Mouse (Mus musculus): ENCODE results near the gene Hnrnpf.

Gene Hnrnpf

GRCm38 (mm10) chr6:117920659-117921640 lies 20.8 kb downstream of the Hnrnpf start:
- no peak for DNase-seq (ENCODE audit: low read depth, low spot score)

- no peak for DNase-seq (ENCODE audit: low read depth, low spot score)
These were observed 21.9 kb downstream of the Hnrnpf start for GRCm38 (mm10) chr6:117922041-117922440.

DNA sequence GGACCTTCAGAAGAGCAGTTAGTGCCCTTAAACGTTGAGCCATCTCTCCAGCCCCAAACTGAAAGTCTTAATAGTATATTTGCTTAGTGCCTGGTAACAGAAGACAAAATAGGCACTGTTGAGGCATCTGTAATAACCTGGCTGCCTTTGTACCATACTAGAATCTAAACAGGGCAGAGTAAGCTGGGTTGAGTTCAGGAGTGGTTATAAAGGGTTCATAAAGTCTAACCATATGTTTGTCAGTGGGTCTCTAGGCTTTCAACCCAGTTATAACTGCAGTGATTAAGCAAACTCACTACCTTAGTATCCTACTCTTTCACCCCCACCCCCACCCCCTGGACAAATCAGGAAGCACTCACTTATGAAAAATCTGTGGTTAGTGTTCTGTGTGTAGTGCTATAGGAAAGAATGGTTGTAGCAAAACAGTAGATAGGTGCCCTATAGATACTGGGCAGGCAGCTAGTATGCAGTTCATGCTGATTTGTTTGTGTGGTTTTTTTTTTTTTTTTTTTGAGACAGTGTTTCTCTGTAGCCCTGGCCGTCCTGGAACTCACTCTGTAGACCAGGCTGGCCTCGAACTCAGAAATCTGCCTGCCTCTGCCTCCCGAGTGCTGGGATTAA lies 26.9 kb downstream of the Hnrnpf start:
- no peak for DNase-seq (ENCODE audit: low read depth, low spot score)

- no peak for DNase-seq (ENCODE audit: low read depth, low spot score)
These were observed 27.8 kb downstream of the Hnrnpf start for GRCm38 (mm10) chr6:117927955-117928354.

- no peak for DNase-seq (ENCODE audit: low read depth, low spot score)
These were observed 28.6 kb downstream of the Hnrnpf start for GRCm38 (mm10) chr6:117928746-117929145.

GRCm38 (mm10) chr6:117929945-117930655 lies 30.0 kb downstream of the Hnrnpf start:
- no peak for DNase-seq (ENCODE audit: low read depth, low spot score)

- no peak for DNase-seq (ENCODE audit: low read depth, low spot score)
These were observed 32.4 kb downstream of the Hnrnpf start for GRCm38 (mm10) chr6:117932325-117933051.

- DNase-seq (ENCODE audit: low read depth, low spot score) = no peak
These were observed 34.2 kb downstream of the Hnrnpf start for GRCm38 (mm10) chr6:117934301-117934700.

DNA sequence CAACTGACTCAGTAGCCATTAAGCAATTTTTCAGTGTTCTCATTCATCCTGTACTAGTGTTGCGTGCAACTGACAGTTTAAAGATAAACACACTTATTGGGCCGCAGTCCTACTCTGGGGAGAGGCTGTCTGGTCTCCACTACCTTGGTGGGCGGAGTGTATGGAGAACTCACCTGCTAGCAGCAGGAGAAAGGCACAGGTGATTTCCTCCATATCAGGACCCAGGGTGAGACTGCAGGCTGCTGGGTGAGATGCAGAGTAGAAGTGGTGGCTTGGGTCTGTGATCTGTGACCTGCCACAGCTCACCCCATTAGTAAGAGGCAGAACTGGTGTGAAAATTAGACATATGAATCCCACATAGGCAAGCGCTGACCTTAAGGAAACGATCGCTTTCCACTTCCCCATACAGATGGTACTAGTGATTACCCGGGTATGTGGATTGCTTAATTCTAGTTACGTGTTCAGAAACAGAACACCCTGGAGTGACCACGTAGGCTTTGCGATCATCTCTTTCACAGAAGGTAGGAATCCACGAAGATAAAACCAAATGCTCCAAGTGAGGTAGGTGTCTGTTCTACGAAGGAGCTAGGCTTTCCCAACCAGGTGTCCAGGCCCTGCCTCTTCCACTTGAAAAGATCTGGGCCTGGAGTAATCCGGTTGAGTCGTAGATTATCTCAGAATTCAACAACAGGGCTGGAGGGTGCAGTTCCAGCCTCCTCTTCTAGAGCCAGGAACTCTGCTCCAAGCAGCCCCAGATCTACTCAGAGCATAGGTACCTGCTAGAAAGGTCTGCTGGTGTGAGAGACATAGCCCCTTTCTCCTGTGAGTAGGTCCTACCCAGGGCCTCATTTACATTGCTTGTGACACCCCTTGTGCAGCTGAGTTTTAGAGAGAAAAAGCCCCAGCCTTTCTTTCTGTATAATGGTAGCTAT lies 35.8 kb downstream of the Hnrnpf start:
- DNase-seq (ENCODE audit: low read depth, low spot score) = no peak

DNA sequence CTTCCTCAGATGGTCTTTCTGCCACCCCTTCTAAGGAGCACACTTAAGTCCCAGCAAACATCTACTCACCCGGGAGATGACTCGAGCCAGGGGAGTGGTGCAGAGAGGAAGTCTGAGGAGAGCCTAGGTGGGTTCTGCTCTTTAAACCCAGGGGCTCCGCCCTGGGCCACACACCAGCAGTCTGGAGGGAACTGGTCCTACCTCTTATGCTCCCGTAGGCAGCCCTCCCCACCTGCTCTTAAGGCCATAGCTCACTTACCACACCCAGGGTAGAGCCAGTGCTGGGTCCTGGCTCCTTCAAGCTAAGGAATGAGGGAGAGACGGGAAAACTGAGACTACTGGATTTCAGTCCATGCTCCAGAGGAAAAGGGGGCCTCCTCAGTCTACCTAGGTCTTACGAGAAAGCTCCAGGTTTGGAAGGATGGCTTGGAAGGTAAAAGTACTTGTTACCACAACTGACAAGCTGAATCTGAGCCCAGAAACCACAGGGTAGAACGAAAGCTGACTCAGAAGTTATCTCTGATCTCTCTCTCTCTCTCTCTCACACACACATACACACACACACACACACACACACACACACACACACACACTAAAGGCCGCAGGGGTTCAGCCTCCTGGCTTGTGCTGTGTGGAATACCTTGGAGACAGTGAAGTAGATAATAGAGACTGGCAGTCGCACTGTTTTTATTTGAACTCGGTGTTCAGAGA lies 37.3 kb downstream of the Hnrnpf start, which contains the start of gene Fxyd4:
TSS of gene Fxyd4 (minus strand) at position 471 of the 711 bp plus-strand sequence.
- DNase-seq (ENCODE audit: low read depth, low spot score) = no peak

- no peak for DNase-seq (ENCODE audit: low read depth, low spot score)
These were observed 38.8 kb downstream of the Hnrnpf start for GRCm38 (mm10) chr6:117938951-117939350.

GRCm38 (mm10) chr6:117942769-117943168 lies 42.6 kb downstream of the Hnrnpf start:
- DNase-seq (ENCODE audit: low read depth, low spot score) = no peak

- no peak for DNase-seq (ENCODE audit: low read depth, low spot score)
These were observed 43.8 kb downstream of the Hnrnpf start for GRCm38 (mm10) chr6:117943899-117944298.

DNA sequence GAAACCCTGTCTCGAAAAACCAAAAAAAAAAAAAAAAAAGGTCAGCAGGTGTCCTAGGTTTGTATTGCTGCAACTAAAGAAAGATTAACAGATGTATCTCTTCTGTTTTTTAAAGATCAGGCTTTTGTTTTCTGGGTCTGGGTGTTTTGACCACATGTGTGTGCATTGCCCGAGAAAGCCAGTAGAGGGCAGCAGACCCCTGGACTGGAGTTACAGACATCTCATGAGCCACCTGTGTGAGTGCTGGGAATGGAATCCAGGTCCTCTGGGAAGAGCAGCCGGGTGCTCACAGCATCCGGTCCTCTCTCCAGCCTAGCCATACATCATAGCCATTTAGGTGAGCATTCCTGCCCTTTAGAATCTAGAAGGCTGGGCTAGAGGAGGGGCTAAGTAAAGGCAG lies 52.2 kb downstream of the Hnrnpf start:
- no peak for DNase-seq (ENCODE audit: low read depth, low spot score)

DNA sequence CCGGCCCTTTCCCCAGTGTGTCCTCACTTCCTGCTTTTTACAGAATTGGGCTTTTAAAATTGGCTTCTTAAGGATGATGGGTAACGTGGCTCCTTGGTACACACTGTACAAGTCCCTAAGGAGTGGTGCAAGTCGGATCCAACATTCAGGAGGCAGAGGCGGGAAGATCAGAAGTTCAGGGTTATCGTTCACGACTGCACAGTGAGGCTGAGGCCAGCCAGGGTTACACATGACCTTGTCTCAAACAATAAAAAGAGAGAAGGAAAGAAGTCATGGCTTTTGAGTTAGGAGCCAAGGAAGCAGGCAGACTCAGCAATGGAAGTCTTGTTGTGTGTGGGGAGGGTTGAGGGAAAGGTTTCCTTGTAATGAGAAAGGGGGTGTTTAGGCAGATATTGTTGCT lies 56.0 kb downstream of the Hnrnpf start:
- DNase-seq (ENCODE audit: low read depth, low spot score) = no peak

GRCm38 (mm10) chr6:117956851-117957501 lies 56.9 kb downstream of the Hnrnpf start:
- DNase-seq (ENCODE audit: low read depth, low spot score) = no peak

DNA sequence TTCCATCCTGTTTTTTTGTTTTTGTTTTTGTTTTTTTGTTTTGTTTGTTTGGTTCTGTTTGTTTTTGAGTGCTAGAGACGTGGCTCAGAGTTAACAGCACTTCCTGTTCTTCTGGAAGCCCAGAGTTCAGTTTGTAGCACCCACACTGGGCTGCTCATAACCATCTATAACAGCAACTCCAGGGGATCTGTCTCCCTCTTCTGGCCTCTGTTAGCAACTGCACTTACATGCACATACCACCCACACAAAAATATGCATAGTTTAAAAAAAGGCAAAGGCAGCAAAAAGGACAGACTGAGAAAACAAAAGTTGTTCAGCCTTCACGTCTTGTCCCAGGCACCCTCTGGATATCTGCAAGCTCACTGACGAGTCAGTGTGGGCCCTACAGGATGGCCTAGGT lies 63.1 kb downstream of the Hnrnpf start:
- no peak for DNase-seq (ENCODE audit: low read depth, low spot score)

DNA sequence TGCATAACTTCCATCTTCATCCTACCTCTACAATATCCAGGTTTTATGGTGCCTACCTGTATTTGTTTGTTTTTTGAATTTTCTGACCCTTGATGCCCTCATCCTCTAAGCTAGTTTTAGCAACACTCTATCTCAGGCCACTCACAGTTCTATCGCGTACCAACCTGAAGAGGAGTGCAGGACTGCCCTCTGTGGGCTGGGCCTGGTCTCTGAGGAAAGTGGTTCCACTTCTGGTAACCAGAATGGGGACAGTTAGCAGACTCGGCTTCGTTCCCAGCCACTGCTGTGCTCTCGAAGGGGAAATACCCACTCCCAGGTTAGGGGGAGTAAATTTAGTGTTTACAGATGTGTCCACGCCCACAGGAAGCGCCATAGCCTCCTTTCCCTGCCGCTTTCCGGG lies 66.6 kb downstream of the Hnrnpf start:
- DNase-seq (ENCODE audit: low read depth, low spot score) = no peak
